Mouse (Mus musculus): ENCODE measurements around the gene Shroom3. TPM values are rescaled to one million over a fixed set of nuclear protein-coding genes. Genes with fewer than 3 reads are reported as not detected.

Shroom3 gene
- polyA plus RNA-seq, 1 experiment from 2014 or later = 15.2 TPM

DNA sequence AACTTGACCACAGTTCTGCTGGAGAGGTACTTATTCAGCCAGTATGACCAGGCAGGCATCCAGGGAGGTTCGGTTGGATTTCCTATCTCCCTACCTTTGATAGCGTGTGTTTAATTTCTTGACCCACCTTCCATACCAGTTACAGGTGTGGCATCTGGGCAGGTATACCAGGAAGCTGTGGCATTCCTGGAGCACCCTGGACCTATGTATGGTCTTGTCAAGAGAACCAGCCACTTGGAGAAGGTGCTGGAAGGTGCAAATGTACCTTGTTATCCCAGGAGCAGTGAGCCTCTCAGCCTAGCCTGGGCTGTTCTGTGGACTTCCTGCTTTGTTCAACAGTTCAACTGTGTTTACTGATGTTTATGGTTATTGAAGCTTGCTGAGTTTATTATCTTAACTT lies 197.2 kb downstream of the Shroom3 start:
- no peaks in the 10 kb centered on the region for H3K36me3 ChIP-seq (ENCODE audit: control insufficient read depth, insufficient read depth, low read length)
- H3K4me2 ChIP-seq (ENCODE audit: low read depth, low read length, severe bottlenecking) = no peak overlapping the region
- H3K4me1 ChIP-seq (replicated peaks; ENCODE audit: control insufficient read depth, insufficient read depth, low read length) = no peaks in the 10 kb centered on the region
- H3K9me3 ChIP-seq (ENCODE audit: control insufficient read depth, low read length) = no peaks in the 10 kb centered on the region
- no peak overlapping the region for H3K9ac ChIP-seq (ENCODE audit: low read length)
- WGBS = 96% methylated on average over 2 of the region's 2 CpGs
- ATAC-seq (replicated peaks; ENCODE audit: low FRiP score) (no peak), DNase-seq (ENCODE audit: low spot score) (no peak)
- H3K27ac ChIP-seq (ENCODE audit: low read depth, low read length) = no peak overlapping the region
- H3K4me3 ChIP-seq (ENCODE audit: low read depth, low read length) = no peak overlapping the region
- H3K27me3 ChIP-seq (ENCODE audit: control insufficient read depth, insufficient read depth, low read length) = no peaks in the 10 kb centered on the region

GRCm38 (mm10) chr5:92880893-92881292 lies 197.7 kb downstream of the Shroom3 start:
- 71% methylated on average over 4 of the region's 4 CpGs for WGBS
- Histone ChIP-seq H3K27ac (ENCODE audit: low read depth, low read length) (no peak overlapping the region), H3K9ac (ENCODE audit: low read length) (no peak overlapping the region), H3K36me3 (ENCODE audit: control insufficient read depth, insufficient read depth, low read length) (no peaks in the 10 kb centered on the region), H3K9me3 (ENCODE audit: control insufficient read depth, low read length) (no peaks in the 10 kb centered on the region), H3K4me3 (ENCODE audit: low read depth, low read length) (no peak overlapping the region), H3K27me3 (ENCODE audit: control insufficient read depth, insufficient read depth, low read length) (no peaks in the 10 kb centered on the region), H3K4me1 (replicated peaks; ENCODE audit: control insufficient read depth, insufficient read depth, low read length) (no peaks in the 10 kb centered on the region), H3K4me2 (ENCODE audit: low read depth, low read length, severe bottlenecking) (no peak overlapping the region)
- ATAC-seq (replicated peaks; ENCODE audit: low FRiP score) = no peak
- no peak for DNase-seq (ENCODE audit: low spot score)

DNA sequence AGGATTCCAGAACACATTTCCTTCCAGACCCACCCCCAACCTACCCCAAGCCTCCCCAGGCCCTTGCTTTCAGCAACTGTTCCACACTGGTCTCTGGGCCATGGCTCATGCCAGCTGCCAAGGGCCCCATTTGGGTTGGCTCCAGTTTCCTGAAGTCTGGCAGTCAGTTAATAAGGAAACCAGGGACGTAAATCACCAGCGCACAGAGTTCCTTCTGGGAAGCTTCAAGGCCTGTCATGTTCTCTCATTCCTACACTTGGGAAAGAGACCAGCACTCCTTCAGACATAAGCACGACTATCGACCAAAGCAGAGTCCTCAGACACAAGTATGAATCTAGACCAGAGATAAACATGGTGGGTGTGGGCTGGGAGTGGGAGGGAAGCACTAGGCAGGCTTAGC lies 202.9 kb downstream of the Shroom3 start:
- no peak overlapping the region for H3K4me3 ChIP-seq (ENCODE audit: low read depth, low read length)
- H3K27me3 ChIP-seq (ENCODE audit: control insufficient read depth, insufficient read depth, low read length) = no peaks in the 10 kb centered on the region
- H3K9me3 ChIP-seq (ENCODE audit: control insufficient read depth, low read length) = no peaks in the 10 kb centered on the region
- no peaks in the 10 kb centered on the region for H3K36me3 ChIP-seq (ENCODE audit: control insufficient read depth, insufficient read depth, low read length)
- no peaks in the 10 kb centered on the region for H3K4me1 ChIP-seq (replicated peaks; ENCODE audit: control insufficient read depth, insufficient read depth, low read length)
- H3K9ac ChIP-seq (ENCODE audit: low read length) = no peak overlapping the region
- no peak for DNase-seq (ENCODE audit: low spot score)
- no peak overlapping the region for H3K27ac ChIP-seq (ENCODE audit: low read depth, low read length)
- WGBS = 92% methylated on average over 4 of the region's 4 CpGs
- H3K4me2 ChIP-seq (ENCODE audit: low read depth, low read length, severe bottlenecking) = no peak overlapping the region
- ATAC-seq (replicated peaks; ENCODE audit: low FRiP score) = no peak

DNA sequence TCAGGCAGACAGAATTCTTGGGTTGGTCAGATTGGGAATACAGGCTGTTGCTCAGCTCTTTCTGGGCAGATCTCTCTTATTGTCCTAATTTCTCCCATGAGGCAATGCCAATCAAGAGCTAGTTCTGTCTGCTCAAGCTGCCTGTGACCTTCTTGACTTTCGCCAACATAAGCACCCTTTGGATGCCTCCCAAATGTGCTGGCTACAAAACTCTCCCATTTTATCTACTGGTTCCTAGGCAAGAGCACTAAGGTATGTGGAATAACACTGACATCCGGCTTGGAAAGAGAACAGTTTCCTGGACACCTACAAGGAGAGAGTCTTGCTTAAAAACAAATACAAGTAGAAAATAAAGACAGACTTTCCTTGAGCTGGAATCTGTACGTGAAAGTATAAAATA lies 204.3 kb downstream of the Shroom3 start:
- Histone ChIP-seq H3K27me3 (ENCODE audit: control insufficient read depth, insufficient read depth, low read length) (no peaks in the 10 kb centered on the region), H3K9ac (ENCODE audit: low read length) (no peak overlapping the region), H3K4me3 (ENCODE audit: low read depth, low read length) (no peak overlapping the region), H3K4me2 (ENCODE audit: low read depth, low read length, severe bottlenecking) (no peak overlapping the region), H3K36me3 (ENCODE audit: control insufficient read depth, insufficient read depth, low read length) (no peaks in the 10 kb centered on the region), H3K27ac (ENCODE audit: low read depth, low read length) (no peak overlapping the region), H3K9me3 (ENCODE audit: control insufficient read depth, low read length) (no peaks in the 10 kb centered on the region), H3K4me1 (replicated peaks; ENCODE audit: control insufficient read depth, insufficient read depth, low read length) (no peaks in the 10 kb centered on the region)
- 63% methylated on average over 3 of the region's 3 CpGs for WGBS
- no peak for ATAC-seq (replicated peaks; ENCODE audit: low FRiP score)
- no peak for DNase-seq (ENCODE audit: low spot score)

GRCm38 (mm10) chr5:92888628-92889241 lies 205.5 kb downstream of the Shroom3 start:
- no peak overlapping the region for H3K4me3 ChIP-seq (ENCODE audit: low read depth, low read length)
- H3K4me1 ChIP-seq (replicated peaks; ENCODE audit: control insufficient read depth, insufficient read depth, low read length) = peaks cover 8% of the 10 kb centered on the region; the same call in 1 of the 2 replicates
- no peak overlapping the region for H3K4me2 ChIP-seq (ENCODE audit: low read depth, low read length, severe bottlenecking)
- no peaks in the 10 kb centered on the region for H3K9me3 ChIP-seq (ENCODE audit: control insufficient read depth, low read length)
- DNase-seq (ENCODE audit: low spot score) (no peak), ATAC-seq (replicated peaks; ENCODE audit: low FRiP score) (no peak)
- no peaks in the 10 kb centered on the region for H3K36me3 ChIP-seq (ENCODE audit: control insufficient read depth, insufficient read depth, low read length)
- no peaks in the 10 kb centered on the region for H3K27me3 ChIP-seq (ENCODE audit: control insufficient read depth, insufficient read depth, low read length)
- H3K27ac ChIP-seq (ENCODE audit: low read depth, low read length) = no peak overlapping the region
- no peak overlapping the region for H3K9ac ChIP-seq (ENCODE audit: low read length)
- WGBS = 59% methylated on average over 8 of the region's 8 CpGs

DNA sequence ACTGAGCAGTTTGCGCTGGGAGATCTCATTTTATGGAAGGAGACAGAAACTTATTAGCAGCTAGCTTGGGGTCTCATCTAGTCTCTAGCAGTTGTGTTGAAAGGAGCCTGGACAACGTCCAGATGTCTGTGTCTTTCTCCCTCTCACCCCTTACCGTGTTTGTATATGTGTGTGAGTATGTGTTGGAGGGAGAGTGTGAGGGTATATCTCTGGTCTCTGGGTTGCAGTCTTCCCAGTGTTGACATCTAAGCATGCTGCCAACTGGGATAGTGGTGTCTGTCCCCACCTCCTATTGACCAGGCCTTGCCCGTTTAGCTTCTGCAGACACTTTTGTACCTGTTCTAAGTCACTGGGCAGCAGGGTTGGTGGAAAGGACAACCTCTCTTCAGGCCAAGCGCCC lies 207.7 kb downstream of the Shroom3 start:
- 89% methylated on average over 5 of the region's 5 CpGs for WGBS
- H3K36me3 ChIP-seq (ENCODE audit: control insufficient read depth, insufficient read depth, low read length) = no peaks in the 10 kb centered on the region

DNA sequence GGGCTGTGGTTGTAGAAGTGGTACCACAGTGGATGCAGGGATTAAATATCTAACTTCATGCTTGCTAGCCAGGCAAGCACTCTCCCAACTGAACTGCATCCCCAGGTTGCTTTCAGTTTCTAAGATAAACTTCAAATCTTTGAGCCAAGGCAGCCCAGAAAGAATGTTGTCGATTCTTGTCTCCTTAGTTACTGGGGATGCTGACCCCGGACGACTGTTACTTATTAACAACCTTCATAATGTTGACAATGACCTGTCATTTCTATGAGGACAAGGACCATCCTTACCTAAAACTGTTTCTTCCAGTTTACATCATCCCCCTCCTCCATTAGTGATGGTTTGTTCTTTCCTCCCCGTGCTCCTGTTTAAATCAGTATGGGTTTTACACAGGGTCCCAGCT lies 210.0 kb downstream of the Shroom3 start:
- no peak for ATAC-seq (replicated peaks; ENCODE audit: low FRiP score)
- 0 out of 2 replicates have a peak overlapping the region, but pooled peaks have one; percentile 18 for H3K4me2 ChIP-seq (ENCODE audit: low read depth, low read length, severe bottlenecking)
- H3K9me3 ChIP-seq (ENCODE audit: control insufficient read depth, low read length) = no peaks in the 10 kb centered on the region
- no peak overlapping the region for H3K4me3 ChIP-seq (ENCODE audit: low read depth, low read length)
- 17% methylated on average over 4 of the region's 4 CpGs for WGBS
- H3K36me3 ChIP-seq (ENCODE audit: control insufficient read depth, insufficient read depth, low read length) = no peaks in the 10 kb centered on the region
- no peaks in the 10 kb centered on the region for H3K27me3 ChIP-seq (ENCODE audit: control insufficient read depth, insufficient read depth, low read length)
- peaks cover 17% of the 10 kb centered on the region; the same call in 1 of the 2 replicates for H3K4me1 ChIP-seq (replicated peaks; ENCODE audit: control insufficient read depth, insufficient read depth, low read length)
- H3K9ac ChIP-seq (ENCODE audit: low read length) = peak overlapping the region; percentile 27; the same call in 1 of the 2 replicates
- DNase-seq (ENCODE audit: low spot score) = no peak
- peak overlapping the region; percentile 70 for H3K27ac ChIP-seq (ENCODE audit: low read depth, low read length)

More for the DNA sequence above, 207.7 kb downstream of the Shroom3 start:
- DNase-seq (ENCODE audit: low spot score) (no peak), ATAC-seq (replicated peaks; ENCODE audit: low FRiP score) (no peak)
- H3K9ac ChIP-seq (ENCODE audit: low read length) = no peak overlapping the region
- peaks cover 11% of the 10 kb centered on the region; the same call in 1 of the 2 replicates for H3K4me1 ChIP-seq (replicated peaks; ENCODE audit: control insufficient read depth, insufficient read depth, low read length)
- H3K4me3 ChIP-seq (ENCODE audit: low read depth, low read length) = no peak overlapping the region
- no peaks in the 10 kb centered on the region for H3K9me3 ChIP-seq (ENCODE audit: control insufficient read depth, low read length)
- no peak overlapping the region for H3K27ac ChIP-seq (ENCODE audit: low read depth, low read length)
- no peaks in the 10 kb centered on the region for H3K27me3 ChIP-seq (ENCODE audit: control insufficient read depth, insufficient read depth, low read length)
- no peak overlapping the region for H3K4me2 ChIP-seq (ENCODE audit: low read depth, low read length, severe bottlenecking)

GRCm38 (mm10) chr5:92893711-92894110 lies 210.5 kb downstream of the Shroom3 start:
- H3K4me2 ChIP-seq (ENCODE audit: low read depth, low read length, severe bottlenecking) = peak overlapping the region; percentile 18; the same call in 1 of the 2 replicates

GRCm38 (mm10) chr5:92895877-92896276 lies 212.6 kb downstream of the Shroom3 start:
- Histone ChIP-seq H3K9ac (ENCODE audit: low read length) (no peak overlapping the region), H3K27me3 (ENCODE audit: control insufficient read depth, insufficient read depth, low read length) (no peaks in the 10 kb centered on the region), H3K4me1 (replicated peaks; ENCODE audit: control insufficient read depth, insufficient read depth, low read length) (peaks cover 22% of the 10 kb centered on the region; the same call in 1 of the 2 replicates), H3K36me3 (ENCODE audit: control insufficient read depth, insufficient read depth, low read length) (no peaks in the 10 kb centered on the region), H3K27ac (ENCODE audit: low read depth, low read length) (no peak overlapping the region), H3K4me3 (ENCODE audit: low read depth, low read length) (no peak overlapping the region), H3K9me3 (ENCODE audit: control insufficient read depth, low read length) (no peaks in the 10 kb centered on the region), H3K4me2 (ENCODE audit: low read depth, low read length, severe bottlenecking) (no peak overlapping the region)
- ATAC-seq (replicated peaks; ENCODE audit: low FRiP score) (no peak), DNase-seq (ENCODE audit: low spot score) (no peak)
- 92% methylated on average over 8 of the region's 8 CpGs for WGBS

More at GRCm38 (mm10) chr5:92893711-92894110, 210.5 kb downstream of the Shroom3 start:
- ATAC-seq (replicated peaks; ENCODE audit: low FRiP score) (no peak), DNase-seq (ENCODE audit: low spot score) (no peak)
- H3K9me3 ChIP-seq (ENCODE audit: control insufficient read depth, low read length) = no peaks in the 10 kb centered on the region
- H3K27me3 ChIP-seq (ENCODE audit: control insufficient read depth, insufficient read depth, low read length) = no peaks in the 10 kb centered on the region
- 0% methylated on average over 1 of the region's 1 CpGs for WGBS
- peak overlapping the region; percentile 27 for H3K9ac ChIP-seq (ENCODE audit: low read length)
- peak overlapping the region; percentile 70 for H3K27ac ChIP-seq (ENCODE audit: low read depth, low read length)
- H3K4me3 ChIP-seq (ENCODE audit: low read depth, low read length) = no peak overlapping the region
- peaks cover 17% of the 10 kb centered on the region; the same call in 1 of the 2 replicates for H3K4me1 ChIP-seq (replicated peaks; ENCODE audit: control insufficient read depth, insufficient read depth, low read length)
- H3K36me3 ChIP-seq (ENCODE audit: control insufficient read depth, insufficient read depth, low read length) = no peaks in the 10 kb centered on the region
